30 mouse cellular contexts compared by ENCODE assay signal in the genomic region with DNA sequence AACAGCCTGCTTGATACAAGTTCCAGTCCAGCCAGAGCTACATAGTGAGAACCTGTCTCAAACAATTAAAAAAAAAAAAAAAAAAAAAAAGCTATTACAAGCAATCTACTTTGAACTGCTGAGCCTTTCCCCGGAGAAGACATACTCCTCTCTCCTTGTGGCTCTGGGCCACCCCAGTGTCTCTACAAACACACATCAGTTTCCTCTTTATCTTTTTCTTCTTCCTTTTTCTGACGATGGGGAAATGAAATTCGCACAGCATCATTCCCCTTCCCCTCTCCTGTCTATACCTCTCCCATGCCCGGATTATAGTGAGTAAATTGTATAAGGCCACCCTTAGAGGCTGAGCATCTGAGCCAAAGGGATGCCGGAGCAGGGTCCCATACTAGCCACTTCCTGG. TPM values are rescaled to one million over a fixed set of nuclear protein-coding genes. Genes with fewer than 3 reads are reported as not detected.
"Had no signal": no experiment of that assay in that cellular context is flagged by ENCODE, and none has a peak within 500 bp of the region (broad histone marks: within the 10 kb centered on the region; RNA-seq: fewer than 3 reads in every experiment).

No protein-coding gene starts in this region.

- H3K36me3 ChIP-seq: heart, embryonic 10.5 days; heart, embryonic 12.5 days; hindbrain, embryonic 15.5 days; kidney, embryonic 15.5 days; limb, embryonic 13.5 days had no signal

- H3K27ac ChIP-seq: heart, embryonic 10.5 days; hindbrain, embryonic 10.5 days; hindbrain, embryonic 13.5 days; hindbrain, embryonic 15.5 days; hindbrain, postnatal 0 days; kidney, embryonic 15.5 days; kidney, postnatal 0 days; limb, embryonic 13.5 days; limb, embryonic 15.5 days; liver, embryonic 12.5 days had no signal

- H3K9ac ChIP-seq: heart, embryonic 12.5 days; hindbrain, embryonic 13.5 days; hindbrain, embryonic 15.5 days; kidney, embryonic 15.5 days; limb, embryonic 13.5 days; limb, embryonic 15.5 days; liver, embryonic 12.5 days had no signal

- ATAC-seq: hindbrain, postnatal 0 days; intestine, embryonic 16.5 days; liver, embryonic 12.5 days had no signal

- DNase-seq: gastrocnemius, postnatal 25 days; heart, adult 18-20 months; heart, postnatal 10 days; heart, postnatal 4 days; kidney, adult 11 months; kidney, adult 2 months; kidney, adult 9 months; kidney, postnatal 14 days; kidney, postnatal 36 days; layer of hippocampus, adult 9-11 months; layer of hippocampus, postnatal 36 days; left cerebral cortex, postnatal 4 days had no signal

- H3K4me3 ChIP-seq: heart, embryonic 10.5 days; heart, embryonic 12.5 days; hindbrain, embryonic 10.5 days; hindbrain, embryonic 13.5 days; hindbrain, embryonic 15.5 days; kidney, embryonic 15.5 days; limb, embryonic 13.5 days; limb, embryonic 15.5 days; liver, embryonic 12.5 days had no signal

- H3K9me3 ChIP-seq: heart, embryonic 10.5 days; heart, embryonic 12.5 days; hindbrain, embryonic 10.5 days; hindbrain, embryonic 13.5 days; hindbrain, embryonic 15.5 days; kidney, embryonic 15.5 days; limb, embryonic 13.5 days; limb, embryonic 15.5 days; liver, embryonic 12.5 days had no signal

- H3K27me3 ChIP-seq: hindbrain, embryonic 13.5 days; hindbrain, embryonic 15.5 days; kidney, embryonic 15.5 days; limb, embryonic 13.5 days; limb, embryonic 15.5 days; liver, embryonic 12.5 days had no signal

- H3K4me1 ChIP-seq: hindbrain, embryonic 10.5 days; kidney, embryonic 15.5 days had no signal

RNA-seq across cellular contexts. Expression of a gene that starts 18.2 kb away (rescaled TPM):
- total RNA-seq: gastrocnemius, adult 18-20 months; gastrocnemius, adult 8-10 months; gastrocnemius, postnatal 25 days; heart, adult 18-20 months; heart, adult 8-10 months; heart, postnatal 10 days; heart, postnatal 25 days; heart, postnatal 4 days; liver, adult 2 months had no signal
- polyA plus RNA-seq: heart, embryonic 12.5 days; heart, embryonic 14.5 days; liver, adult 2 months had no signal

RNA-seq across cellular contexts. Expression of a gene that starts 23.1 kb away (rescaled TPM):
- total RNA-seq: gastrocnemius, adult 18-20 months; gastrocnemius, adult 8-10 months had no signal
